Mouse (Mus musculus): Measurements from ENCODE around the gene Prickle4.
A peak's percentile ranks its signal among the peaks of the same experiment; 100 is the strongest.

The Prickle4 gene

GRCm38 (mm10) chr17:47694503-47695336 lies at the start of gene Prickle4:
Prickle4 (minus strand) TSS chr17:47694736.
- peak; percentile 99 for DNase-seq (ENCODE audit: low spot score)

- no peak for DNase-seq (ENCODE audit: low spot score)
Measured at GRCm38 (mm10) chr17:47744086-47744485, 49.5 kb upstream of the Prickle4 start.

GRCm38 (mm10) chr17:47742991-47743734 lies 48.6 kb upstream of the Prickle4 start:
- DNase-seq (ENCODE audit: low spot score): no peak

- DNase-seq (ENCODE audit: low spot score): no peak
Measured at GRCm38 (mm10) chr17:47740186-47740585, 45.6 kb upstream of the Prickle4 start.

- DNase-seq (ENCODE audit: low spot score): no peak
Measured at GRCm38 (mm10) chr17:47738879-47739798, 44.6 kb upstream of the Prickle4 start.

GRCm38 (mm10) chr17:47738066-47738878 lies 43.7 kb upstream of the Prickle4 start:
- peak; percentile 33 for DNase-seq (ENCODE audit: low spot score)

- peak; percentile 80 for DNase-seq (ENCODE audit: low spot score)
Measured at GRCm38 (mm10) chr17:47737271-47738065, 42.9 kb upstream of the Prickle4 start.

GRCm38 (mm10) chr17:47736856-47737255 lies 42.3 kb upstream of the Prickle4 start, which contains the start of gene Tfeb:
Tfeb (plus strand) TSS chr17:47737030.
- peak; percentile 99 for DNase-seq (ENCODE audit: low spot score)

GRCm38 (mm10) chr17:47735553-47736100 lies 41.1 kb upstream of the Prickle4 start:
- DNase-seq (ENCODE audit: low spot score): no peak

- DNase-seq (ENCODE audit: low spot score): no peak
Measured at GRCm38 (mm10) chr17:47730633-47731575, 36.4 kb upstream of the Prickle4 start.

- no peak for DNase-seq (ENCODE audit: low spot score)
Measured at GRCm38 (mm10) chr17:47726566-47726965, 32.0 kb upstream of the Prickle4 start, which contains the start of gene Pgc. Pgc (plus strand) TSS chr17:47726842.

- DNase-seq (ENCODE audit: low spot score): no peak
Measured at GRCm38 (mm10) chr17:47721183-47721582, 26.6 kb upstream of the Prickle4 start.

GRCm38 (mm10) chr17:47715037-47715436 lies 20.5 kb upstream of the Prickle4 start:
- DNase-seq (ENCODE audit: low spot score): no peak

- no peak for DNase-seq (ENCODE audit: low spot score)
Measured at GRCm38 (mm10) chr17:47712889-47713571, 18.5 kb upstream of the Prickle4 start.

- DNase-seq (ENCODE audit: low spot score): no peak
Measured at GRCm38 (mm10) chr17:47711883-47712282, 17.3 kb upstream of the Prickle4 start.

GRCm38 (mm10) chr17:47710036-47710435 lies 15.5 kb upstream of the Prickle4 start:
- no peak for DNase-seq (ENCODE audit: low spot score)

- no peak for DNase-seq (ENCODE audit: low spot score)
Measured at GRCm38 (mm10) chr17:47708972-47709371, 14.4 kb upstream of the Prickle4 start.

GRCm38 (mm10) chr17:47707961-47708360 lies 13.4 kb upstream of the Prickle4 start:
- no peak for DNase-seq (ENCODE audit: low spot score)

Data from urinary bladder, postnatal 25 days (tissue).